Mouse (Mus musculus): ENCODE measurements around the gene Usp39. TPM values are rescaled to one million over a fixed set of nuclear protein-coding genes. Genes with fewer than 3 reads are reported as not detected.

Usp39 gene
- total RNA-seq, 1 experiment = 76.9 TPM

- no peaks in the 10 kb centered on the region for H3K4me1 ChIP-seq (ENCODE audit: control insufficient read depth in 2 of 2, insufficient read depth in 2 of 2, low read length in 2 of 2, poor library complexity in 1 of 2)
- in situ Hi-C loops (cut with MboI; ENCODE audit: low sequenced_read_pairs in 2 of 2, unreplicated experiment in 2 of 2) = no loop called here
- H3K9ac ChIP-seq (ENCODE audit: insufficient read depth, low read depth, low read length, poor library complexity, severe bottlenecking) = peak within 1 kb of the TSS; percentile 33; the same call in 1 of the 2 replicates
- no peak for DNase-seq (ENCODE audit: low read depth, low spot score)
- no peaks in the 10 kb centered on the region for H3K36me3 ChIP-seq (ENCODE audit: control insufficient read depth, insufficient read depth, low read length, poor library complexity, severe bottlenecking)
- no peak for TF ChIP-seq MAFK (IDR thresholded peaks at IDR 0.05; ENCODE audit: insufficient read depth, low read depth, low read length)
- TF ChIP-seq CHD2 (IDR thresholded peaks at IDR 0.05; ENCODE audit: low read depth, low read length) = no peak
- no peak for TF ChIP-seq ZNF384 (IDR thresholded peaks at IDR 0.05; ENCODE audit: low read depth, low read length)
- TF ChIP-seq HCFC1 (IDR thresholded peaks at IDR 0.05; ENCODE audit: borderline replicate concordance, insufficient read depth, low read length) = no peak
- TF ChIP-seq ZC3H11A (IDR thresholded peaks at IDR 0.05; ENCODE audit: borderline replicate concordance, low read depth, low read length) = no peak
- H3K27ac ChIP-seq (ENCODE audit: insufficient read depth, low read depth, low read length, poor library complexity, severe bottlenecking) = no peak within 1 kb of the TSS
- H3K4me3 ChIP-seq (ENCODE audit: insufficient read depth in 1 of 2, low read depth in 1 of 2, low read length in 2 of 2, poor library complexity in 1 of 2, severe bottlenecking in 1 of 2) = peak within 1 kb of the TSS; percentile 53 to 84
- H3K9me3 ChIP-seq (ENCODE audit: control insufficient read depth, insufficient read depth, low read depth, low read length) = no peaks in the 10 kb centered on the region
These were observed 35.3 kb upstream of the Usp39 start, which contains the start of gene Vamp5 for GRCm38 (mm10) chr6:72380131-72380770. Vamp5 (minus strand) TSS chr6:72380468.

DNA sequence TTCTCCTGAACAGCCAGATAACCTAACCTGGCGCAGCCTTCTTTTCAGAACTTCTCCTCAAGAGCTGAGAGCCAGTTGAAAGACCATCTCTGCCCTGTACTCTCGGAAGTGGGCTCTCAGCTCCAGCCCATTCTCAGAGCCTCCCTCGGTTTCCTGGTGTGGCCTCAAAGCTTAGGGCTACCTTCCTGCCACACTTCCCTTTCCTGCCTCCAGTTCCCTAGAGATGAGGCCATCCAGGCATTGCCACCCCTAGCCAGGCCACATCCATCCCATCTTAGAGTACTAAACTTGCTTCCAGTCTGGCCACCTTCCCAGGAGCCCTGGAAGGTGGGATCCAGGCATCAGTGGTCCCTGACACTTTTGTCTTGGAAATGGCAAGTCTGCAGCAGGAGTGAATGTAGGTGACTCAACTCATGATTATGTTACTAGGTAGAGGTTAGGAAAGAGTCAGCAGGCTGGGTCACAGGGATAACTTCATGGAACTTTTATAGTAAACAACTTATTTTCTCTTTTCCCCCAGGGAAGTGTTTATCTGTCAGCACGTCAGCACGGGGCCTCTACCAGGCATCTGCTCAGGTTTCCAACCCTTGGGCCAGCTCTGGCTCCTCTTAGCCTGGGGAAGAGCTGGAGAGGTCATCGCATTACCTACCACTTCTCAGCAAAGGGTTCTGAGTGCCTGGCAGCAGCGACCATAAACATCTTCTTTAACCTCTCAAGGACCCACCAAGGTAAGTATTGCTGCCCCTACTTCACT lies 34.6 kb upstream of the Usp39 start:
- DNase-seq (ENCODE audit: low read depth, low spot score) = no peak
- Histone ChIP-seq H3K9me3 (ENCODE audit: control insufficient read depth, insufficient read depth, low read depth, low read length) (no peaks in the 10 kb centered on the region), H3K9ac (ENCODE audit: insufficient read depth, low read depth, low read length, poor library complexity, severe bottlenecking) (0 out of 2 replicates have a peak overlapping the region, but pooled peaks have one; percentile 33), H3K36me3 (ENCODE audit: control insufficient read depth, insufficient read depth, low read length, poor library complexity, severe bottlenecking) (no peaks in the 10 kb centered on the region), H3K4me1 (ENCODE audit: control insufficient read depth in 2 of 2, insufficient read depth in 2 of 2, low read length in 2 of 2, poor library complexity in 1 of 2) (no peaks in the 10 kb centered on the region), H3K27ac (ENCODE audit: insufficient read depth, low read depth, low read length, poor library complexity, severe bottlenecking) (no peak overlapping the region), H3K4me3 (ENCODE audit: insufficient read depth in 1 of 2, low read depth in 1 of 2, low read length in 2 of 2, poor library complexity in 1 of 2, severe bottlenecking in 1 of 2) (peak overlapping the region; percentile 53 to 84)
- TF ChIP-seq MAFK (IDR thresholded peaks at IDR 0.05; ENCODE audit: insufficient read depth, low read depth, low read length) (no peak), ZNF384 (IDR thresholded peaks at IDR 0.05; ENCODE audit: low read depth, low read length) (no peak), ZC3H11A (IDR thresholded peaks at IDR 0.05; ENCODE audit: borderline replicate concordance, low read depth, low read length) (no peak), CHD2 (IDR thresholded peaks at IDR 0.05; ENCODE audit: low read depth, low read length) (no peak), HCFC1 (IDR thresholded peaks at IDR 0.05; ENCODE audit: borderline replicate concordance, insufficient read depth, low read length) (no peak)
- in situ Hi-C loops (cut with MboI; ENCODE audit: low sequenced_read_pairs in 2 of 2, unreplicated experiment in 2 of 2) = no loop called here

- Histone ChIP-seq H3K36me3 (ENCODE audit: control insufficient read depth, insufficient read depth, low read length, poor library complexity, severe bottlenecking) (no peaks in the 10 kb centered on the region), H3K4me3 (ENCODE audit: insufficient read depth in 1 of 2, low read depth in 1 of 2, low read length in 2 of 2, poor library complexity in 1 of 2, severe bottlenecking in 1 of 2) (no peak overlapping the region), H3K27ac (ENCODE audit: insufficient read depth, low read depth, low read length, poor library complexity, severe bottlenecking) (no peak overlapping the region), H3K4me1 (ENCODE audit: control insufficient read depth in 2 of 2, insufficient read depth in 2 of 2, low read length in 2 of 2, poor library complexity in 1 of 2) (no peaks in the 10 kb centered on the region), H3K9ac (ENCODE audit: insufficient read depth, low read depth, low read length, poor library complexity, severe bottlenecking) (no peak overlapping the region), H3K9me3 (ENCODE audit: control insufficient read depth, insufficient read depth, low read depth, low read length) (no peaks in the 10 kb centered on the region)
- in situ Hi-C loops (cut with MboI; ENCODE audit: low sequenced_read_pairs in 2 of 2, unreplicated experiment in 2 of 2) = no loop called here
- DNase-seq (ENCODE audit: low read depth, low spot score) = no peak
- TF ChIP-seq CHD2 (IDR thresholded peaks at IDR 0.05; ENCODE audit: low read depth, low read length) (no peak), MAFK (IDR thresholded peaks at IDR 0.05; ENCODE audit: insufficient read depth, low read depth, low read length) (no peak), ZNF384 (IDR thresholded peaks at IDR 0.05; ENCODE audit: low read depth, low read length) (no peak), ZC3H11A (IDR thresholded peaks at IDR 0.05; ENCODE audit: borderline replicate concordance, low read depth, low read length) (no peak), HCFC1 (IDR thresholded peaks at IDR 0.05; ENCODE audit: borderline replicate concordance, insufficient read depth, low read length) (no peak)
These were observed 33.7 kb upstream of the Usp39 start for GRCm38 (mm10) chr6:72378510-72379234.

GRCm38 (mm10) chr6:72374820-72375563 lies 30.0 kb upstream of the Usp39 start:
- TF ChIP-seq ZNF384 (IDR thresholded peaks at IDR 0.05; ENCODE audit: low read depth, low read length) (no peak), HCFC1 (IDR thresholded peaks at IDR 0.05; ENCODE audit: borderline replicate concordance, insufficient read depth, low read length) (no peak), CHD2 (IDR thresholded peaks at IDR 0.05; ENCODE audit: low read depth, low read length) (no peak), ZC3H11A (IDR thresholded peaks at IDR 0.05; ENCODE audit: borderline replicate concordance, low read depth, low read length) (no peak), MAFK (IDR thresholded peaks at IDR 0.05; ENCODE audit: insufficient read depth, low read depth, low read length) (no peak)
- in situ Hi-C loops (cut with MboI; ENCODE audit: low sequenced_read_pairs in 2 of 2, unreplicated experiment in 2 of 2) = no loop called here
- H3K9ac ChIP-seq (ENCODE audit: insufficient read depth, low read depth, low read length, poor library complexity, severe bottlenecking) = no peak overlapping the region
- H3K4me3 ChIP-seq (ENCODE audit: insufficient read depth in 1 of 2, low read depth in 1 of 2, low read length in 2 of 2, poor library complexity in 1 of 2, severe bottlenecking in 1 of 2) = no peak overlapping the region
- H3K27ac ChIP-seq (ENCODE audit: insufficient read depth, low read depth, low read length, poor library complexity, severe bottlenecking) = no peak overlapping the region
- H3K36me3 ChIP-seq (ENCODE audit: control insufficient read depth, insufficient read depth, low read length, poor library complexity, severe bottlenecking) = no peaks in the 10 kb centered on the region
- DNase-seq (ENCODE audit: low read depth, low spot score) = no peak
- H3K9me3 ChIP-seq (ENCODE audit: control insufficient read depth, insufficient read depth, low read depth, low read length) = no peaks in the 10 kb centered on the region
- peaks cover 0 to 1% of the 10 kb centered on the region in 2 experiments; a peak in 1 of 4 replicates for H3K4me1 ChIP-seq (ENCODE audit: control insufficient read depth in 2 of 2, insufficient read depth in 2 of 2, low read length in 2 of 2, poor library complexity in 1 of 2)

All from ES-E14 (cell line).